Mouse (Mus musculus) testis, adult 2 months (tissue): ENCODE measurements around the gene Gm13124.

ENCODE experiments used
- CTCF ChIP-seq: fragments of 200-500 bp; IDR thresholded peaks from 2 replicates; pipeline ENCODE4 v1.5.1; 2012; ENCODE audit warnings: low read depth, mild to moderate bottlenecking, inconsistent platforms, low read length, moderate library complexity; ENCODE audit not compliant: control insufficient read depth, insufficient read depth, insufficient replicate concordance
- POLR2A ChIP-seq: fragments of 200-500 bp; IDR thresholded peaks from 2 replicates; pipeline ENCODE4 v1.6.1; 2012; ENCODE audit warnings: low read depth, mild to moderate bottlenecking, inconsistent platforms, low read length, moderate library complexity; ENCODE audit not compliant: control insufficient read depth

GRCm38 (mm10) chr4:144567752-144568151 is 2.8 kb upstream of the Gm13124 start:
- TF ChIP-seq CTCF (no peak), POLR2A (no peak)
